Mouse (Mus musculus) neural tube, embryonic 15.5 days (tissue): Measurements from ENCODE around the gene Pard3b. TPM values are rescaled to one million over a fixed set of nuclear protein-coding genes. Genes with fewer than 3 reads are reported as not detected.

ENCODE experiments used
- ATAC-seq: fragments of 200-750 bp; cut with Nextera tagmentation; 2 replicates; pipeline ENCODE4 v1.8.0; 2017; ENCODE audit warnings: mild to moderate bottlenecking, moderate TSS enrichment, moderate library complexity; ENCODE audit not compliant: low FRiP score
- H3K27ac ChIP-seq: fragments of 300-500 bp; sonication (generic); replicated peaks from 2 replicates; pipeline ENCODE4 v1.5.1; 2015; ENCODE audit warnings: mild to moderate bottlenecking, inconsistent platforms
- H3K27me3 ChIP-seq: fragments of 300-500 bp; sonication (generic); replicated peaks from 2 replicates; pipeline ENCODE4 v1.6.1; 2015; ENCODE audit warnings: inconsistent platforms
- H3K36me3 ChIP-seq: fragments of 300-500 bp; sonication (generic); 2 replicates; pipeline ENCODE4 v1.6.1; 2015; ENCODE audit warnings: inconsistent platforms
- H3K4me1 ChIP-seq: fragments of 300-500 bp; sonication (generic); 2 replicates; pipeline ENCODE4 v1.6.1; 2015; ENCODE audit warnings: inconsistent platforms
- H3K4me2 ChIP-seq: fragments of 300-500 bp; sonication (generic); 2 replicates; pipeline ENCODE4 v1.6.1; 2015; ENCODE audit warnings: inconsistent platforms, mild to moderate bottlenecking, moderate library complexity
- H3K4me3 ChIP-seq: fragments of 300-500 bp; sonication (generic); replicated peaks from 2 replicates; pipeline ENCODE4 v1.5.1; 2015; ENCODE audit warnings: mild to moderate bottlenecking, inconsistent platforms
- H3K9ac ChIP-seq: fragments of 300-500 bp; sonication (generic); replicated peaks from 2 replicates; pipeline ENCODE4 v1.6.1; 2015; ENCODE audit warnings: mild to moderate bottlenecking, inconsistent platforms
- H3K9me3 ChIP-seq: fragments of 300-500 bp; sonication (generic); replicated peaks from 2 replicates; pipeline ENCODE4 v1.6.1; 2016; ENCODE audit warnings: inconsistent platforms
- WGBS: fragments of 180-500 bp; shearing (Covaris S2); methylation state at CpG from one replicate; pipeline ENCODE4 v1.1.7; 2015; ENCODE audit warnings: mixed read lengths; 5-methylcytosine and 5-hydroxymethylcytosine counted together
- polyA plus RNA-seq: library from polyadenylated mRNA; unstranded; fragments of >200 nt; fragmentation: Nextera tagmentation; extraction: Ambion mirVana; gene quantifications from 2 replicates; pipeline ENCODE4 v1.2.1, GENCODE M21; 2015

The Pard3b gene
- polyA plus RNA-seq, 1 experiment from 2014 or later = 8.6 TPM

GRCm38 (mm10) chr1:62437493-62437892, 798.9 kb downstream of the Pard3b start:
- Histone ChIP-seq H3K4me3 (no peak overlapping the region), H3K9me3 (no peaks in the 10 kb centered on the region), H3K9ac (no peak overlapping the region), H3K36me3 (no peaks in the 10 kb centered on the region), H3K27ac (no peak overlapping the region), H3K4me2 (no peak overlapping the region), H3K4me1 (peaks cover 4% of the 10 kb centered on the region; the same call in 1 of the 2 replicates), H3K27me3 (no peaks in the 10 kb centered on the region)
- no peak for ATAC-seq
- WGBS = 78% methylated on average over 3 of the region's 3 CpGs

GRCm38 (mm10) chr1:62444406-62444805, 805.8 kb downstream of the Pard3b start:
- Histone ChIP-seq H3K4me1 (0 out of 2 replicates have a peak, but pooled peaks cover 3% of the 10 kb centered on the region), H3K9ac (no peak overlapping the region), H3K27ac (no peak overlapping the region), H3K36me3 (no peaks in the 10 kb centered on the region), H3K27me3 (no peaks in the 10 kb centered on the region), H3K4me2 (no peak overlapping the region), H3K9me3 (no peaks in the 10 kb centered on the region), H3K4me3 (no peak overlapping the region)
- ATAC-seq = no peak
- WGBS = 93% methylated on average over 3 of the region's 3 CpGs

GRCm38 (mm10) chr1:62446818-62447217, 808.2 kb downstream of the Pard3b start:
- 68% methylated on average over 1 of the region's 1 CpGs for WGBS
- H3K36me3 ChIP-seq = no peaks in the 10 kb centered on the region
- H3K4me1 ChIP-seq = 0 out of 2 replicates have a peak, but pooled peaks cover 4% of the 10 kb centered on the region
- no peak overlapping the region for H3K4me3 ChIP-seq
- H3K9ac ChIP-seq = no peak overlapping the region
- no peaks in the 10 kb centered on the region for H3K27me3 ChIP-seq
- no peak overlapping the region for H3K4me2 ChIP-seq
- no peak overlapping the region for H3K27ac ChIP-seq
- H3K9me3 ChIP-seq = no peaks in the 10 kb centered on the region
- ATAC-seq = no peak

- Histone ChIP-seq H3K27me3 (no peaks in the 10 kb centered on the region), H3K4me3 (no peak overlapping the region), H3K36me3 (no peaks in the 10 kb centered on the region), H3K4me1 (0 out of 2 replicates have a peak, but pooled peaks cover 4% of the 10 kb centered on the region), H3K9ac (no peak overlapping the region), H3K27ac (no peak overlapping the region), H3K4me2 (no peak overlapping the region), H3K9me3 (no peaks in the 10 kb centered on the region)
- no peak for ATAC-seq
- WGBS = 76% methylated on average over 7 of the region's 7 CpGs
Observed at GRCm38 (mm10) chr1:62449193-62449875, 810.7 kb downstream of the Pard3b start.

- Histone ChIP-seq H3K4me1 (peaks cover 4% of the 10 kb centered on the region; the same call in 1 of the 2 replicates), H3K9me3 (no peaks in the 10 kb centered on the region), H3K27me3 (no peaks in the 10 kb centered on the region), H3K9ac (no peak overlapping the region), H3K4me2 (no peak overlapping the region), H3K27ac (no peak overlapping the region), H3K4me3 (no peak overlapping the region), H3K36me3 (no peaks in the 10 kb centered on the region)
- WGBS = 35% methylated on average over 8 of the region's 8 CpGs
- ATAC-seq = no peak
Observed at GRCm38 (mm10) chr1:62465536-62465935, 826.9 kb downstream of the Pard3b start.

- H3K4me3 ChIP-seq = no peak overlapping the region
- H3K27me3 ChIP-seq = no peaks in the 10 kb centered on the region
- no peaks in the 10 kb centered on the region for H3K9me3 ChIP-seq
- no peak for ATAC-seq
- no peaks in the 10 kb centered on the region for H3K36me3 ChIP-seq
- WGBS = 95% methylated on average over 1 of the region's 1 CpGs
- no peak overlapping the region for H3K27ac ChIP-seq
- no peak overlapping the region for H3K9ac ChIP-seq
- H3K4me2 ChIP-seq = no peak overlapping the region
- peaks cover 4% of the 10 kb centered on the region; the same call in 1 of the 2 replicates for H3K4me1 ChIP-seq
Observed at GRCm38 (mm10) chr1:62466544-62466943, 827.9 kb downstream of the Pard3b start.

GRCm38 (mm10) chr1:62483059-62483458, 844.4 kb downstream of the Pard3b start:
- no peak overlapping the region for H3K4me3 ChIP-seq

GRCm38 (mm10) chr1:62488871-62489270, 850.2 kb downstream of the Pard3b start:
- no peaks in the 10 kb centered on the region for H3K36me3 ChIP-seq
- H3K27me3 ChIP-seq = no peaks in the 10 kb centered on the region
- 55% methylated on average over 6 of the region's 6 CpGs for WGBS
- H3K4me3 ChIP-seq = no peak overlapping the region
- ATAC-seq = no peak
- H3K27ac ChIP-seq = no peak overlapping the region
- H3K9ac ChIP-seq = no peak overlapping the region
- no peak overlapping the region for H3K4me2 ChIP-seq
- no peaks in the 10 kb centered on the region for H3K4me1 ChIP-seq
- H3K9me3 ChIP-seq = no peaks in the 10 kb centered on the region

More at GRCm38 (mm10) chr1:62483059-62483458, 844.4 kb downstream of the Pard3b start:
- H3K4me2 ChIP-seq = no peak overlapping the region
- no peak for ATAC-seq
- no peak overlapping the region for H3K9ac ChIP-seq
- H3K9me3 ChIP-seq = no peaks in the 10 kb centered on the region
- 93% methylated on average over 2 of the region's 2 CpGs for WGBS
- no peaks in the 10 kb centered on the region for H3K4me1 ChIP-seq
- no peaks in the 10 kb centered on the region for H3K36me3 ChIP-seq
- no peak overlapping the region for H3K27ac ChIP-seq
- no peaks in the 10 kb centered on the region for H3K27me3 ChIP-seq

GRCm38 (mm10) chr1:62499146-62499545, 860.5 kb downstream of the Pard3b start:
- Histone ChIP-seq H3K36me3 (no peaks in the 10 kb centered on the region), H3K9me3 (no peaks in the 10 kb centered on the region), H3K4me1 (no peaks in the 10 kb centered on the region), H3K27ac (no peak overlapping the region), H3K4me2 (no peak overlapping the region), H3K4me3 (no peak overlapping the region), H3K27me3 (no peaks in the 10 kb centered on the region), H3K9ac (no peak overlapping the region)
- WGBS = 84% methylated on average over 5 of the region's 5 CpGs
- no peak for ATAC-seq

- WGBS = 80% methylated on average over 4 of the region's 4 CpGs
- no peak overlapping the region for H3K4me3 ChIP-seq
Observed at GRCm38 (mm10) chr1:62510501-62510900, 871.9 kb downstream of the Pard3b start.

GRCm38 (mm10) chr1:62511681-62512080, 873.1 kb downstream of the Pard3b start:
- Histone ChIP-seq H3K9me3 (no peaks in the 10 kb centered on the region), H3K27ac (no peak overlapping the region), H3K9ac (no peak overlapping the region), H3K4me1 (no peaks in the 10 kb centered on the region), H3K4me2 (no peak overlapping the region), H3K36me3 (no peaks in the 10 kb centered on the region), H3K27me3 (no peaks in the 10 kb centered on the region), H3K4me3 (no peak overlapping the region)
- 80% methylated on average over 3 of the region's 3 CpGs for WGBS
- no peak for ATAC-seq

More at GRCm38 (mm10) chr1:62510501-62510900, 871.9 kb downstream of the Pard3b start:
- H3K27ac ChIP-seq = no peak overlapping the region
- no peaks in the 10 kb centered on the region for H3K36me3 ChIP-seq
- H3K9me3 ChIP-seq = no peaks in the 10 kb centered on the region
- H3K4me1 ChIP-seq = no peaks in the 10 kb centered on the region
- ATAC-seq = no peak
- H3K27me3 ChIP-seq = no peaks in the 10 kb centered on the region
- H3K9ac ChIP-seq = no peak overlapping the region
- no peak overlapping the region for H3K4me2 ChIP-seq

GRCm38 (mm10) chr1:62518621-62519213, 880.1 kb downstream of the Pard3b start:
- no peak overlapping the region for H3K4me3 ChIP-seq
- WGBS = 84% methylated on average over 2 of the region's 2 CpGs
- H3K4me1 ChIP-seq = no peaks in the 10 kb centered on the region
- no peaks in the 10 kb centered on the region for H3K36me3 ChIP-seq
- H3K27me3 ChIP-seq = no peaks in the 10 kb centered on the region
- no peak overlapping the region for H3K4me2 ChIP-seq
- no peak overlapping the region for H3K9ac ChIP-seq
- no peak overlapping the region for H3K27ac ChIP-seq
- ATAC-seq = no peak
- H3K9me3 ChIP-seq = no peaks in the 10 kb centered on the region
